Mouse (Mus musculus) hindlimb bud, embryonic 11.5 days (tissue): Measurements from ENCODE around the gene Gpr55.

Source experiments
- DNase-seq: peaks from one replicate; pipeline ENCODE4 v3.0.0-alpha.2; 2012; ENCODE audit warnings: low read depth, low spot score; ENCODE audit errors: extremely low spot score

Gene Gpr55

DNA sequence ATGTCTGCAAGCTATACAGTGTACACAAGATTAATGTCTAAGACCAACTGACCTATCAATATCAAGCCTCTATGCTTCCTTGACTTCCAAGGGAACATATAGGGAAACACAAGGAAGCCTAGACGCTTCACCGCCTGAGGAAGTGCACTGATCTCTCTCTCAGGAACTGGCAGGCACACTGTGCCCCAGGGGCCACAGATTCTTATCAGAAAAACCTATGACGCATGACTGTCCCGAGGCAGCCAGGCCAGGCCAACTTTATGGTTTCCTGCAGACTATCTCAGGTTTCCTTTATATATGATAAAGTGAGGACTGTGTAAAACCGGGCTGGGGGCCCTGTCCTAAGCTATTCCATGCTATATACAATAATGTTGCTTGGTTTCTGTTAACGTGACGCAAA lies 41.2 kb downstream of the Gpr55 start:
- no peak for DNase-seq

DNA sequence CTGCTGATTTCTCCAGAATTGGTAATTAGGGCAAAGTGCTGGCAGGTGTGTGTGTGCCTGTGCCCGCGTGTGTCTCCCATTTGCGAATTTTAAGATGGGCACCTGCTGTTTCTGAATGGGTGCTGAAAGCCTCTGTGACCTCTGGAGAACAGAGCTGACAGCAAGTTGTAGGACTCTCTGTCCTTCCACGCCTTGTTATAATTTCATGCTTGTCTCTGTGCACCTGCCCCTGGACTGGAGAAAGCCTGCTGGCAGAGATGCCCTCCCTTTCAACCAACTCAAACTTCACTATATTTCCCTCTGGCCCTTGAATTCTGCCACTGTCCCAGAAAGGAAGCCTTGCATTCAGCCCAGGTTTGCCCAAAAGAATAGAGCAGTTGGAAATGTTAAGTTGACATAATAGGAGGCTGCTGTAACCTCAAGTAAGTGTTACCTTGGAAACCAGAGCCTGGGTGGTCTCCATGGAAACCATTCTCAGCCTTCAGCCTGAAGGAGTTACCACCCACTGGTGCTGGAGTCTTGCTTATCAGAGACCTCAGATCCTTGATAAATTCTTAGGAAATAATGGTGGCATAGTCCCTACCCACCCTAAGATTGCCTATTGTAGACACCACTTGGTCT lies 43.9 kb downstream of the Gpr55 start:
- DNase-seq: no peak

DNA sequence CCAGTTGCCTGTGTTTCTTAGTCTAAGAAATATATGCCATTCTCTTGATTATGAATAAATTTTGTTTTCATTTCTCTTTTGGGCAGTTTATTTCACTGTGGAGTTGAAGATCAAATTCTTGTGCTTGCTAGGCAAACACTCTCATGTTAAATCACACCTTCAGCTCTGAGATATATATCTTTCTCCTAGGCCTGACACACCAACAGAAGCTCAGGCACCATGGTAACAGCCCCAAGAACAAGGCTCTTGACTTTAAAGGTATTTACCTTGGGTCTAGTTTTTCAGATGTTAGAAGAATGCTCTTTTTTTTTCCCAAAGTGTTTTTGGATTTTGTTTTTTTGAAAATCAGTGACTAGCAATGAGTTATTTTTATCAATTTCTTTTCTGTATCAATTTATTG lies 44.9 kb downstream of the Gpr55 start:
- no peak for DNase-seq

DNA sequence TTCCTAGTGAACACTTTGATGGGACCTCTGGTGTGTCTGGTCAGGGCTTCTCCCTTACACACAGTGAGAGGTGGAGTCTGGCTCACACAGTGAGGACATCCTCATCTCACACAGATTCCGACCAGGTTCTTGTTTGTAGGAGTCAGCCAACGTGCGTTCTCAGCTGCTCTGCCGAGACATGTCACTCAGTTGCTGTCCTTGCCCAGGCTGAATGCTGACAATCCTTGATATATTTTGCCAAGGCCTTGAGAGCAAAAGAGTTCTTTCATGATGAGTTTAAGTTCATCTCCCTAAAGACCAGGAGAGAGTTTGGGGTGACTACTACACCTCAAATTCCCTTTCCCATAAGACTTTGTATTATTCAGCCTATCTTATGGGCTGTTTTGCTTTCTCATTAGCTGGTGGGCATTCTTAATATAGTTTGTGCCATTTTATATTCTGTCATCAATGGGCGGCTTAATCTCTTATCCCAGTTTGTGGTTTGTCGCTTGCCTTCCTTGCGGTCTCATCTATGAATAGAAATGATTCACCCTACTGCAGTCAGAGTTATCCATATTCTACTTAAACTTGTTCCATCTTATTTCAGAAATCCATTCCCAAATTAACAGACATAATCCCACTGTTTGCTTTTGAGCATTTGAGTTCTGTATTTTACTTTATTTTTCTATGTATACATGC lies 47.6 kb downstream of the Gpr55 start:
- DNase-seq: no peak

DNA sequence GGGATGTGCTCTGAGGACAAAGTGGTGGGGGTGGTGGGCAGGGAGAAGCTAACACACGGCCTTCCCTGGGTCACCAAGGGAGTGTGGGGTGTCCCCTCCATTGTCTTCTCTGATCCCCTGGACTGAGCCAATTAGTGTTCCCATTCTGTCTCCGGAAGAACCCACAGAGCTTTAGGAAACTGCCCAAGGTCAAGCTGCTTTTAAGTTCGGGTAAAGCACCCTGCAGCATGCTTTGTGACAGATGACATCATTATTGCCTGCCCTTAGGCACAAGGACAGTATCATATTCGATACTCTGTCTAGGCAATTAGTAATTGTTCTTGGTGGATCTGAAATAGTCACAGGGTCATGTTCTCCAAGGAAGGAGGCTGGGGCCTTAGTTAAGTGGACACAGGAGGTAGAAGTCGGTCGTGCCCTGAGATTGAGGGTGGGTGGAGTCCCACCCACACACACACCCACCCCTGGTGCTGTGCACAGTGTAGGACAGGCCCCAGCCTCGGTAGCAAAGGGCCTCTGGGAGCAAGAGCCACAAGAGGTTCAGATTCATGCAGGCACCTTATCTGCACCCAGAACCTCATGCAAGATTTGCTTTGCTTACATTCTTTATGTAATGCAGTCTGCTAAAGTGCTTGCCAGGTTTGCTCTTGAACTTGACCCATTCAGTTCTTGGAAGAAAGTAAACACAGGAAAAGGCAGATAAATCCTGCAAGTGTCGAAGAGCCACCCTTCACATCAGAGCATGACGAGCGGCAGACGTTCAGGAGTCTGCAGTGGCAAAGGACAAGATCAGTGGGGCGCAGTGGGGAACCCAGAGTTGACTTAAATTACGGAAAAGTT lies 51.8 kb downstream of the Gpr55 start:
- DNase-seq: no peak

GRCm38 (mm10) chr1:85906892-85907291 lies 53.9 kb downstream of the Gpr55 start:
- DNase-seq: no peak

GRCm38 (mm10) chr1:85902108-85902561 lies 58.7 kb downstream of the Gpr55 start:
- no peak for DNase-seq

DNA sequence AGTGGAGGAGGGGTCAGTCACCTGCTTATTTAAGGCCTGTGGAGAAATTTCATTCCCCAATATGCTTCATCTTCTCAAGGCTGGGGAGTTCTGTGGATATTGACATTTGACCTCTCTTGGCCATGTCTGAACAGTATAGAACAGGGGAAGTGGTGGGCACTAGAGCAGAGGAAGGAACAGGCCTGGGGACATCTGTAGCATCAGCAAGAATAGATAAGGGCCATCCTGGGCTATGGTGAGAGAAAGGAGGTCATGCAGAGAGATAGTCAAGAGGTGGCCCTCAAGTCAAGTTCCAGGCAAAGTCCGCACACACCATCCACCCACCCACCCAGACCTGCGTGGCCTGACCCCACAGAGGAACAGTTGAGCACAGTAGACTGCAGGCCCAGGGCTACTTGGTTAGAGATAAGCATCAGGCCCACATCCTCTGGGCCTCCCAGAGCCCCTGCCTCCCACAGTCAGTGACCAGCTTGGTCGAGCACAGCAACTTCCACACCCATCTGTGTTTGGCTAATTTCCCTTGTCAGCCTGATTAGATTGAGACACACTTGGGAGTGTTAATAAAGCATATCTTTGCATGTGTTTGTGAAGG lies 59.2 kb downstream of the Gpr55 start:
- no peak for DNase-seq

DNA sequence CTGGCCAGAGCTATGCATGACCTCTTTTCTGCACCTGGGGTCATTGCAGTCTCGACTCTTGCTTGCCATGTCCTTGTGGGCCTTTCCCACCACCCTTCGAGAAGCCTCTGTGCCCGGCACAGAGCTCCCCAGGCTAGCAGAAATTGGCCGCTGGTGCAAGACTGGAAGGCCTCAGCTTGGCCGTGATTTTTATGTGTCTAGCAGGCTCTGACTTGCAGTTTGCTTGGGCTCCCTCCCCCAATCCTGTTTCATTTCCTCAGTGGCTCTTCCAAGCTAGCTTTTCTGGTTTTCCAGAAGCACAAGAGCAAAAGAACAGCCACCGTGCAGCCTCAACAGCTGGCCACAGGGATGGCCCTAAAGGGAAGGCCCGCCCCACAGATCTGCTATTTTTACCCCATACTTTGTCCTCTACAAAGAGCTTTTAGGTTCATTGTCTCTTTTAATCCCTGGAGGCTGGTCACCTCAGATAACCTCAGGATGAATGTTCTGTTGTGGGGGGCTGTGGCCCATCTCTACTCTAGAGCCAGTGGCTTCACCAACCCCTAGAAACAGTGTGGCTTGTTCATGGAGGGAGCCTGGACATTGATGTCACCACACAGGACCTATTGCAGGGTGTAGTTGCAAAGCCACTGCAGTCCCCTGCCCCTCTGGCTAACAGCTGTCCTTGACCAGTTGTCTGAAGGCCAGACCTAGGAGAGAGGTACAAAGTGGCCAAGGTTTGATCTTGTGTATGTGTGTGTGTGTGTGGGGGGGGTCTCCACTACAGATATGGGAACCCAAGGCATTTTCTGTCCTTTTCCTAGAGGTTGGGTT lies 60.1 kb downstream of the Gpr55 start:
- no peak for DNase-seq

GRCm38 (mm10) chr1:85899388-85899761 lies 61.4 kb downstream of the Gpr55 start:
- no peak for DNase-seq

DNA sequence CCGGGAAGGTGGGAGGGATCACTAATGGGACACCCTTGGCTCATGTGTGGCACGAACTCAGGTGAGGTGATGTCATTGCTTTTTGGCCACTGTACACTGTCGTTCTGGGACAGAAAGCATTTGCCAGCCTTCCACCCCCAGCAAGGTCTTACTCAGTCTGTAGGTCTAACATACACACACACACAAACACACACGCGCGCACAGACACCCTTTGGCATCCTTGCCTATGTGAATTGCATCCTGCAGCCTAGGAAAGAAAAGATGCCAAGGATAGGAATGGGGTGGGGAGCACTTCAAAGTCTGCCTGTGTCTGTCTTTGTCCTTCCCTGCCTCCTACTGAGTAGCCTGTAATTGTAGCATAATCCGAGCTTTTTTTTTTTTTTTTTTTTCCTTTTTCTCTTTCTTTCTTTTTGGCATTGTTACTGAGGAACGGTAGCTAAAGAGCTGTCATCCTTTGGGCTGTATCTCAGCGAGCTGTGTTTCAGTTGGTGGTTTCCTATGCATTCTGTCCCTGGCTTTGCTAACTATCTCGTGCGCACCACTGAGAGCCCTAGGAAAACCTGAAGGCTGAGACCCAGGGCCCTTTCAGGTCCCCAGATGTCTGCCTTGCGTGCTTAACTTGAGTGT lies 61.9 kb downstream of the Gpr55 start:
- no peak for DNase-seq

DNA sequence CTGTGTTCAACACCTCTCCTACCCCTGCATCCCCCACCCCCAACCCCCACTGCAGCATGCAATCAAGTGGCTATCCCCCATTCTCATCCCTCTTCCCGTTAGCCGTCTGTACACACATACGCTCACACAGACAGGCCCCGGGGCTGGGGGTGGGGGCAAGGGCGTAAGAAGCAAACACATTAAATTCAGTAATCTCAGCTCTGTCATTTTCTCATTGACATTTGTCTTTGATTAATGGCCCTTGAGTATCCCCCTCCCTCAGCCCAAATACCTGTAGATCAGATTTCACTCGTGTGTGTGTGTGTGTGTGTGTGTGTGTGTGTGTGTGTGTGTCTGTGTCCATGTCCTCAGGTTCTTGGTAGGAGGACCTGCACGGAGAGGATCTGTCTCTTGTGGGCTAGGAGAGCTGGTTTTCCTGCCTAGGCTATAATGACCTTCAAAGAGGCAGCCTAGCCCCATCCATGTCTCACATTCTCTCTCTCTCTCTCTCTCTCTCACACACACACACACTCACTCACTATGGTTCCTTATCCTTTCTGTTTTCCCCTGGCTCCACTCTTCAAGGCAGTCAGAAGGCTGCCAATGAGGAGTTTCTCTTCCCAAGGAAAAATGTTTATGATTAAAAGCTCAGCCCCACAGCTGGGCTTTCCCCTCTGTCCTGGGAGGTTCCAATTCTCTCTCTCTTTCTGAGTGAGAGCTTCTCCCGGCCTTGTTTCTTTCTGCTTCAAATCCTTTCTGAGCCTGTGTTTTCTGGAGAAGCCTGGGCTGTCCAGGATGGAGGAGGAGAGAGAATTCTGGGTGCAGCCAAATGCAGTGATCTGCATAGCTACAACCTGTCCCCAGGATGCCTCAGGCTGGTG lies 62.7 kb downstream of the Gpr55 start:
- no peak for DNase-seq

DNA sequence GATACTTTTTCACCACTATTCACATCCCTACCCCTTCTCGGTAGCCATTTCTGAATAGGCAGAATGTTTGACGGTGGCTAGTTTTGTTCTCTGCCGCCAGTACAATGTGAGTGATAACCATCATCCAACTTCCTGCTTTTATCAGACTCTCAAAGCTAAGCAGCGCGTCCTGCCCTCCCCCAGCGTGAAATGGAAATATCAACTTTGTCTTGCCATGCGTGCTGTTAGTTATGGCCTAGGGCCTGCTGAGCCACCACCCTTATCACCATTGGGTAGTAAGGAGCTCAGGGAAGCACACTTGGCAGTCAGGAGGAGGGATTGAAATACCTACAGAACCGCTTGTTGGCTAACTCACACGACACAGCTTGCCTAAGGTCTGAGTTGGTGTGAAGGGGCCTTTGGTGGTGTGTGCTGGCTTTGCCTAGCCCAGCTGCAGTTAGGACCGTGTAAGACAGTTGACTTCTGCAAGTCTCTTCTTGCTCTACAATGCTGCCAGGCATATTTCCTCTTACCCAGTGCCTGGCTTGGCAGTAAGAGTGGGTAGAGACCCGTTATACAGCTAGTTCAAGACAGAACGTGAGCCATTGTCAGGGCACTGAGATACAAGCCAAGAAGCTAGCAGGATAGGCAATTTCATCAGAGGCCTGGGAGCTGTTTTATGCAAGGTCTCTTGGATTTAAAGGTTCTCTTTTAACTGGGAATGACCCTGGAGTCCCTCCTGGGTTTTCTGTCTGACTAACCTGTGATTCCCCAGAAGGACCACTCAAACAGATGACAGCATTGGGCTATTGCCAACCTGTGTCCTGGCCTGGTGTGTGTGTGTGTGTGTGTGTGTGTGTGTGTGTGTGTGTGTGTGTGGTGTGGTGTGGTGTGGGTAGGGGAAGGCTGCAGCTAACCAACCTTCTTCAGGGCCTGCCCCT lies 63.8 kb downstream of the Gpr55 start:
- no peak for DNase-seq

GRCm38 (mm10) chr1:85896110-85896509 lies 64.7 kb downstream of the Gpr55 start:
- no peak for DNase-seq

- peak; percentile 44 for DNase-seq
Measured at GRCm38 (mm10) chr1:85895391-85895837, 65.4 kb downstream of the Gpr55 start.

- peak; percentile 81 for DNase-seq
Measured at GRCm38 (mm10) chr1:85894748-85895360, 66.0 kb downstream of the Gpr55 start.

DNA sequence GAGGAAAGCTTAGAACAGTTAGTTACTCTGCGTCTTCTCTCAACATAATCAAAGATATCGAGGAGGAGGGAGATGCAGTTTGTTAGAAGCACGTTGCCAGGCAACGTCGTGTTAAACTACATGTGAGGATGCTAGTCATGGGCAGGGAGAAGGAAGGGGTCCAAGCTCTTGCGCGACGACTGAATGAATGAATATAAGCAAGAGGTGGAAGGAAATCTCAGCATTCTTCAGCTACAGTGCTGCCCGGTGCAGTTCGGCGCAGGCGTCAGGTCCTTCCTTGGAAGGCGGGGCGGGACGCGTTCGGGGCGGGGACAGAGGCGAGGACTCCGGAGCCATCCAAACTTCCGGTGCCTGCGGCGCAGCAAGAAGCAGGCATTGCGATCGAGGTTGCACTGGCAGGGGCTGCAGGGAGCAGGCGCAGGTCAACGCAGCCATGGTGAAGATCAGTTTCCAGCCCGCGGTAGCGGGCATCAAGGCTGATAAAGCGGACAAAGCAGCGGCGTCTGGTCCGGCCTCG lies 66.5 kb downstream of the Gpr55 start, which contains the start of gene Itm2c:
Gene Itm2c (plus strand): TSS at position 51 of the 517 bp plus-strand sequence.
- DNase-seq: peak; percentile 62
